Mouse (Mus musculus) embryo, embryonic 11 days (tissue): Measurements from ENCODE around the gene Krtap5-4.
"Not testable (repeated sequence)": the region's sequence is repeated elsewhere in the genome, so short reads cannot be mapped to it uniquely, and the experiment has no call there.

Experiments
- DNase-seq: peaks from one replicate; pipeline ENCODE4 v3.0.0-alpha.2; 2015

The Krtap5-4 gene

DNA sequence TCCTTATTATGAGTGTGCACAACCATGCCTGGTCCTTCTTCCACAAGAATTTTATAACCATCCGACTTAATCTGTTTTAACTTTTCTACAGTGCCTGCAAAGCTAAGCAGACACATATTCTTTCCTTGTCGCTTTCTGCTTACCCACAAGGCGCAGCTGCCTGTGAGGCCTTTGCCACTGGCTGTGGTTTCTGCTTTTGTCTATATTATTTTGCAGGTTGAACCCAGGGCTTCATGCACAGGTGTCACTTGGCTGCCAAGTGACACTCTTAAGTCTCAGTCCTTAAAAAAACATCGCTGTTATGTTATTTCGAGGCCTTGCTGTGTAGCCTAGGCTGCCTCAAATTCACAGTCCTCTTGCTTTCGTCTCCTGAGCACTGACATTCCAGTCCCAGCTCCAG, 19.3 kb downstream of the Krtap5-4 start:
- DNase-seq, result no peak

DNA sequence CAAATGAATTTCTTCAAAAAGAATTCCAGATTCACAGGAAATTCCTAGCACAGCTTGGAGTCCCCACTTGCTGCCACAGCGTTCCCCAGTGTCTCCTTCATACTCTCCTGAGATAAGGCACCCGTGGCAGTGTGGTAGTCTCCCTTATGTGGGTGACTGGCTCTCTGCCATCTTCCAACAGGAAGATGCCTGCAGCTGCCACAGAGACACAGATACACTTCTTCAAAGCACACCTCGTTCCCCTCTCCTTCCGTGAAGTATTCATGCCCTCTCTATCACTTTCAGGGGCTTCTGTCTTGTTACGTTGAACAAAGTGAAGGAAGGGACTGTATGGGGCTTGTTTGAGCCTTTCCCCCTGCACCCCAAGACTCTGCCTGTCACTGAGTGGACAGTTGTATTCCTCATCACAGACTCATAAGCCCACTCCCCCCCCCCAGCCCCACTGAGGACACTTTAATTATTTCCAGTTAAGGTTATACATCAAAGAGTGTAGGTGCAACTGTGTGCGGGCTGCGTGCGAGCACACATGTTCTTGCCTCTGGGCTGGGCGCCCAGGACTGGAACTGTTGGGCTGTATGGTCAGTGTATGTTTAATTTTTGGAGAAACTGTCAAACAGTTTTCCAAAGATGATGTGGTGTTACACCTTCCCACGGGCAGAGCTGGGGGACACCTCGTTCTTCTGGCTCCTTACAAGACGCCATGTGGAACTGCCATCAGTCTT, 20.2 kb downstream of the Krtap5-4 start:
- no peak for DNase-seq

DNA sequence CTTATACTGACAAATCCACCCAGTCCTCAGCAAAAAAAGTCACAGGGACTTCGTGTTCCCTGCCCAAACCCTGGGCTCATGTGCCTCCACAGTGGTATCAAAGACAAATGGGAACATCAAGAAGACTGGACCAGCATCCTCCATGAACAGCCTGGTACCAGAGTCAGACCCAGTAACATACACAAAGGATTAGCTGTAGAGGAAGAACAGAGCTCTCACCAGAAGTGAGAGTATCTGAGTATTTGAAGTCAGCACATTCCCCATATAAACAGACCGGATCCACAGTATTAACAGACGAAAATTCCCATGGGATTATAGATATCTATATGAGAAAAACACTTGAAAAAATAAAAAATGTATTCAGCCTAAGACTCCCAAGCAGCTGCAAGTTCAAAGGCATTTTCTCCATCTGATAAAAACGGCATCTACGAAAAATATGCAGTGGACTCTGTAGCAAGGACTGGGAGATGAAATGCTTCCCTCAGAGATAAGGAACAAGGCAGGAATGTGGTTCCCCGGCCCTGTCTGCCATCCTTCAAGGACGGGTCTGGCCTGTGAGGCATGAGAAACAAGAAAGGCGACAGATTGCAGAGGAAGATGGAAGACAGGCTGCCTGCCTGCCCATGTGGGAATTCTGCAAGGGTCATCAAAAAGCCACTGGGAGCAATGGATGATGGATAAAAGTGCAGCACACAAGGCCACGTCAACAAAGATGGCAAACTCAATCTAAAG, 23.5 kb downstream of the Krtap5-4 start:
- DNase-seq, result peak; percentile 19

DNA sequence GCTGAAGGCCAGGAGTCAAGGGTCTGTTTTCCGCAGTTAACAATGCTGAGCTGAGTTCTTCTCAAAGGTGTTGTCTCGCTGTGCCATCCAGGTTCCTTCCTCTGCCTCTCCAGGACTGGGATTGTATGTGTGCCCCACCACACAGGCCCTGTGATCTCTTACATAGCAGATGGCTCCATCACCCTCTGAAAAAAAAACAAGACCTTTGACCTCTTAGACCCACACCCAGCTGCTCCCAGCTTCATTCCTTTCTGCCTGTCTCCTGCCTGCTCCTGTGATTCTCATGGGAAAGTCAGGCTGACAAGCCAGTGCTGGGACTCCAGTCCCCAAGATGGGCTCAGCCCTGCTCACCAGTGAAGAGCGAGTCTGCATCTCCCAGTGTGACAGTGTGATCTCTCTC, 25.2 kb downstream of the Krtap5-4 start:
- peak; percentile 39 for DNase-seq

DNA sequence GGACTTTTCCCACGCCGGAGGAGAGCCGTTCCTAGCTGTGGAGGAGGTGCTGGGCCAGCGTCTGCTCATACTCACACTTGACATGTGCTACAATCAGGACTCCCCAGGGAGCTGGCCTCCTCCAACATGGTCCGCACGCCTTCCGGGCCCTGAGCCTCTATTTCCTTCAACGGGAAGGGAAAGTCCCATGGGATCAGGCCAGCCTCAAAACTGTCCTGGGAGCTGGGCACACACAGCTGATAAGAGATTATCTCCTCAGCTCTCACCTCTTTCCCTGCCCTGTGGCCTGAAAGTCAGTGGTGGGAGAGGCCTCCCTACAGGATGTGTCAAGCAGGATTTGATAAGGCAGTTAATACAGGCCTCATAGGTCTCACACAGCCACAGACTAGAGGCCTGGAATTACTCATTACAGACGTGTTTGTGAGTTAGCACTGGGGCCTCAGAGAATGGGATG, 26.9 kb downstream of the Krtap5-4 start:
- DNase-seq, result peak; percentile 53

GRCm38 (mm10) chr7:142331281-142331680, 27.9 kb downstream of the Krtap5-4 start:
- no peak for DNase-seq

GRCm38 (mm10) chr7:142332741-142333140, 29.4 kb downstream of the Krtap5-4 start:
- not testable (repeated sequence) for DNase-seq

GRCm38 (mm10) chr7:142334246-142334645, 30.9 kb downstream of the Krtap5-4 start:
- DNase-seq, result peak; percentile 94

- no peak for DNase-seq
Observed at GRCm38 (mm10) chr7:142335151-142335550, 31.8 kb downstream of the Krtap5-4 start.

DNA sequence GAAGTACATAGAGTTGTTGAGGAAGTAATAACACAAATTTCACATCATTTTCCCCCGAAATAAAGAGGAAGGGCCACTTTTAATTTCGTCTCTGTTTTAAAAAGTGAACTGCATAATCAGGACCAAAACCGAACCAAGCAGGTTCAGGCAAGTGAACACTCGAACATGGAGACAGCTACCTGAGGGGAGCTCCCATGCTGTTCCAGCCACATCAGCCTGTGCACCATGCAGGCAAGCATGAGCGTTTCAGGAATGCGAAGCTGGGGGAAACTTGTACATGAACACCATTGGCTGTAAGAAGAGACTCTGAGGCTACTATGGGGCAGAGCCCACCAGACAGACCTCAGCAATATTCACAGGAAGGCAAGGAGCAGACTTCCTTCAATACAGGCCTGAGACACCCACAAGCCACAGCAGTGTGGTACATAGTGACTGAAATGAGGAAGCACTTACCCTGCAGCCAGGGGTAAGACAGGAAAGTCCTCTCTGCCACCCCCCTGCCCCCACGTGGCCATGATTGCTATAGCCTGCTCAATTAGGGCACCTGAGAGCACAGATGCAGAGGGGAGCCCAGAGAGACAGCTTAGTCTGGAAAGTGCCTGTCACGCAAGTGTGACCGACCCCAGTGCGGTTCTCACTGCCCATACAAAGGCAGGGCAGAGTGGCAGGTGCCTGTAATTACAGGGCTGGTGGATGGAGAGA, 37.1 kb downstream of the Krtap5-4 start:
- DNase-seq, result no peak

- no peak for DNase-seq
Observed at GRCm38 (mm10) chr7:142341564-142342246, 38.4 kb downstream of the Krtap5-4 start.

GRCm38 (mm10) chr7:142342247-142342640, 38.9 kb downstream of the Krtap5-4 start:
- DNase-seq, result no peak

- DNase-seq, result no peak
Observed at GRCm38 (mm10) chr7:142347542-142347941, 44.2 kb downstream of the Krtap5-4 start.

DNA sequence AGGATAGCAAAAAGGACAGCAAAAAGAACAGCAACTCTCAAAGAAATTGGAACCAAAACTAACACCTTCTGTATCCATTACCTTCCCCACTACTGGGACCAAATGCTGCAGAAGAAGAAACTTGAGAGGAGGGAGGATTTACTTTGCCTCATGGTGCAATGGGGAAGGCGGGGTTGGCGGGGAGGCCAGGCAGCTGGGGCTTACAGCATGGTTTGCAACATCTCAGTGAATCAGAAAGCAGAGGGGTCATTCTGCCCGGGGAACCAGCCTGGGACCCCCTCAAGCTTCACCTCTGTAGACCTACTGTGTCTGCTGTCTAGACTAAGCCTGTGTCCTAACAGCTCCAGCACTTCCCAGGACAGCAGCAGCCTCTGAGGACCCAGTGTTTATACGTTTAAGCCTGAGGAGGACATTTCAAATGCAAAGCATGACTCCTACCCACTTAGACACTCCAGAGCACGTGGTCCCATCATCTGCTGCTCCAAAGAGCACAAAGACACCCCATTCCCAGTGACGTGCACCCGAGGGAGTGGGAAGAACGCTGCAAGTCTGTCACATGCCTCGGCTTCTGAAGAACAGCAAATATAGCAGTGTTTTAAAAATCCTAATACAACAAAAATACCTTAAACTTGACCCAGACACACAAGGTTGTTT, 46.1 kb downstream of the Krtap5-4 start:
- no peak for DNase-seq

GRCm38 (mm10) chr7:142351569-142351968, 48.2 kb downstream of the Krtap5-4 start:
- no peak for DNase-seq

DNA sequence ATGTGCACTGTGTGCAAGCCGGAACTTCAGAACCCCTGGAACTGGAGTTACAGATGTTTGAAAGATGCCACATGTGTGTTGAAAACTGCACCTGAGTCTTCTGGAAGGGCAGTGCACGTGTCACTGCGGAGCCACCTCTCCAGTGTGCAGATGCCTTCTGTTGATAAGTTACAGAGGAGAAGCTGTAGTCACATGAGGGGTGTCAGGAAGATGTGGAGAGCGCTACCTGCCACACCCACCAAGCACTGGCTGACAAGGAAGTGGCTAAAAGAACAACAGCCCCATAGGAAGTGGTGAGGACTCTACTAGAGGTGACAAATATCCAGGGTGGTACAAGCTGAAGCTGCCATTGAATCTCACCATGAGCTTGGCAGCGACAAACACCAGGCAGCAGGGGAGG, 50.5 kb downstream of the Krtap5-4 start:
- DNase-seq, result no peak
